9 mouse cellular contexts compared by ENCODE assay signal in genomic region chr19:5692086-5692912, GRCm38 (mm10). TPM values are rescaled to one million over a fixed set of nuclear protein-coding genes. Genes with fewer than 3 reads are reported as not detected.
DNase-seq lines count a peak whose midpoint lies in the region; ATAC-seq and TF ChIP-seq lines count a peak whose summit lies in the region.
"Had no signal": no experiment of that assay in that cellular context is flagged by ENCODE, and none has a peak within 500 bp of the region (broad histone marks: within the 10 kb centered on the region; RNA-seq: fewer than 3 reads in every experiment).

No protein-coding gene starts in this region.

- no peak for TF ChIP-seq CTCF in hindbrain, postnatal 0 days (IDR thresholded peaks at IDR 0.05; ENCODE audit: low read depth)

- H3K9ac ChIP-seq in forebrain, embryonic 16.5 days (replicated peaks; ENCODE audit: low read depth, low read length): 0 out of 2 replicates have a peak overlapping the region, but pooled peaks have one; percentile 10
- peak overlapping the region; percentile 49 for H3K9ac ChIP-seq in hindbrain, postnatal 0 days (replicated peaks; ENCODE audit: low read length)
- H3K9ac ChIP-seq in liver, embryonic 13.5 days: peak overlapping the region; percentile 94
- H3K9ac ChIP-seq in neural tube, embryonic 12.5 days: peak overlapping the region; percentile 89

- H3K9me3 ChIP-seq in forebrain, embryonic 16.5 days (ENCODE audit: control insufficient read depth, low read length): no peaks in the 10 kb centered on the region
- H3K9me3 ChIP-seq in hindbrain, postnatal 0 days (ENCODE audit: low read length): no peaks in the 10 kb centered on the region
- no peaks in the 10 kb centered on the region for H3K9me3 ChIP-seq in liver, embryonic 13.5 days (replicated peaks)
- H3K9me3 ChIP-seq in neural tube, embryonic 12.5 days: no peaks in the 10 kb centered on the region

- H3K4me3 ChIP-seq in forebrain, embryonic 16.5 days (replicated peaks; ENCODE audit: low read length): no peak overlapping the region
- no peak overlapping the region for H3K4me3 ChIP-seq in hindbrain, postnatal 0 days (ENCODE audit: low read length)
- H3K4me3 ChIP-seq in liver, embryonic 13.5 days (replicated peaks): peak overlapping the region; percentile 79
- H3K4me3 ChIP-seq in neural tube, embryonic 12.5 days: peak overlapping the region; percentile 21; the same call in 1 of the 2 replicates

- 67% methylated on average over 10 of the region's 10 CpGs for WGBS in forebrain, embryonic 16.5 days
- WGBS in hindbrain, postnatal 0 days: 56% methylated on average over 10 of the region's 10 CpGs
- WGBS in liver, embryonic 13.5 days (ENCODE audit: insufficient replicate concordance): 51% methylated on average over 10 of the region's 10 CpGs
- 71% methylated on average over 10 of the region's 10 CpGs for WGBS in neural tube, embryonic 12.5 days

- no peak overlapping the region for H3K4me2 ChIP-seq in forebrain, embryonic 16.5 days (ENCODE audit: low read length)
- peak overlapping the region; percentile 100 for H3K4me2 ChIP-seq in hindbrain, postnatal 0 days (ENCODE audit: low read depth, low read length)
- peak overlapping the region; percentile 99 for H3K4me2 ChIP-seq in liver, embryonic 13.5 days
- peak overlapping the region; percentile 100 for H3K4me2 ChIP-seq in neural tube, embryonic 12.5 days (replicated peaks)

- peaks cover 6% of the 10 kb centered on the region; the same call in 1 of the 2 replicates for H3K36me3 ChIP-seq in forebrain, embryonic 16.5 days (ENCODE audit: control insufficient read depth, insufficient read depth)
- peaks cover 5% of the 10 kb centered on the region for H3K36me3 ChIP-seq in hindbrain, postnatal 0 days (ENCODE audit: insufficient read depth, low read length)
- H3K36me3 ChIP-seq in liver, embryonic 13.5 days: peaks cover 70% of the 10 kb centered on the region
- H3K36me3 ChIP-seq in neural tube, embryonic 12.5 days: peaks cover 54% of the 10 kb centered on the region

- peak; percentile 48 for DNase-seq in cerebellum, adult 9-11 months
- DNase-seq in hindbrain, postnatal 0 days (ENCODE audit: low spot score): no peak
- no peak for DNase-seq in liver, embryonic 13.5 days
- no peak for DNase-seq in right cerebral cortex, postnatal 14 days
- no peak for DNase-seq in thymus, postnatal 4 days

- no peaks in the 10 kb centered on the region for H3K27me3 ChIP-seq in forebrain, embryonic 16.5 days (replicated peaks; ENCODE audit: control insufficient read depth, insufficient read depth, low read length)
- no peaks in the 10 kb centered on the region for H3K27me3 ChIP-seq in hindbrain, postnatal 0 days (ENCODE audit: insufficient read depth, low read length)
- H3K27me3 ChIP-seq in liver, embryonic 13.5 days: no peaks in the 10 kb centered on the region
- peaks cover 6% of the 10 kb centered on the region; the same call in 1 of the 2 replicates for H3K27me3 ChIP-seq in neural tube, embryonic 12.5 days (replicated peaks)

- H3K4me1 ChIP-seq in forebrain, embryonic 16.5 days (replicated peaks; ENCODE audit: control insufficient read depth, insufficient read depth, low read length): peaks cover 52% of the 10 kb centered on the region
- H3K4me1 ChIP-seq in hindbrain, postnatal 0 days (ENCODE audit: insufficient read depth, low read length): peaks cover 29% of the 10 kb centered on the region
- peaks cover 61% of the 10 kb centered on the region for H3K4me1 ChIP-seq in liver, embryonic 13.5 days (replicated peaks)
- peaks cover 54% of the 10 kb centered on the region for H3K4me1 ChIP-seq in neural tube, embryonic 12.5 days

- no peak overlapping the region for H3K27ac ChIP-seq in forebrain, embryonic 16.5 days (ENCODE audit: low read length)
- peak overlapping the region; percentile 56 for H3K27ac ChIP-seq in hindbrain, postnatal 0 days
- peak overlapping the region; percentile 93 for H3K27ac ChIP-seq in liver, embryonic 13.5 days
- H3K27ac ChIP-seq in neural tube, embryonic 12.5 days: no peak overlapping the region

- no peak for ATAC-seq in cerebellum, adult (ENCODE audit: insufficient number of reproducible peaks, low FRiP score, low TSS enrichment)
- no peak for ATAC-seq in forebrain, embryonic 16.5 days
- no peak for ATAC-seq in hindbrain, postnatal 0 days
- no peak for ATAC-seq in liver, embryonic 13.5 days (ENCODE audit: low read depth)
- ATAC-seq in neural tube, embryonic 12.5 days (ENCODE audit: low FRiP score, low read depth): no peak

RNA-seq across cellular contexts. Expression of gene Pcnx3, which starts 3.6 kb away (rescaled TPM):
- 24.1 and 28.7 TPM in 2 replicates for polyA plus RNA-seq in forebrain, embryonic 16.5 days (2015; fragmentation: Nextera tagmentation; extraction: Ambion mirVana)
- total RNA-seq in hindbrain, postnatal 0 days (2014; rRNA removed): 75.1 and 97.0 TPM in 2 replicates
- 16.8 and 17.2 TPM in 2 replicates for polyA plus RNA-seq in hindbrain, postnatal 0 days (2015; fragmentation: Nextera tagmentation; extraction: Ambion mirVana)
- polyA plus RNA-seq in liver, embryonic 13.5 days (2015; fragmentation: Nextera tagmentation; extraction: Ambion mirVana): 9.1 and 10.1 TPM in 2 replicates
- polyA plus RNA-seq in neural tube, embryonic 12.5 days (2016; fragmentation: Nextera tagmentation; extraction: Ambion mirVana): 30.3 and 32.4 TPM in 2 replicates

RNA-seq across cellular contexts. Expression of gene Map3k11, which starts 3.8 kb away (rescaled TPM):
- 10.0 and 10.7 TPM in 2 replicates for polyA plus RNA-seq in forebrain, embryonic 16.5 days (2015; fragmentation: Nextera tagmentation; extraction: Ambion mirVana)
- total RNA-seq in hindbrain, postnatal 0 days (2014; rRNA removed): 20.6 and 20.7 TPM in 2 replicates
- polyA plus RNA-seq in hindbrain, postnatal 0 days (2015; fragmentation: Nextera tagmentation; extraction: Ambion mirVana): 10.0 and 10.7 TPM in 2 replicates
- 13.8 and 15.9 TPM in 2 replicates for polyA plus RNA-seq in liver, embryonic 13.5 days (2015; fragmentation: Nextera tagmentation; extraction: Ambion mirVana)
- 22.4 and 28.9 TPM in 2 replicates for polyA plus RNA-seq in neural tube, embryonic 12.5 days (2016; fragmentation: Nextera tagmentation; extraction: Ambion mirVana)

RNA-seq across cellular contexts. Expression of gene Kcnk7, which starts 11.9 kb away (rescaled TPM):
- polyA plus RNA-seq in forebrain, embryonic 16.5 days (2015; fragmentation: Nextera tagmentation; extraction: Ambion mirVana): 0.24 and 0.48 TPM in 2 replicates
- total RNA-seq in hindbrain, postnatal 0 days (2014; rRNA removed): not detected in 2 replicates
- polyA plus RNA-seq in hindbrain, postnatal 0 days (2015; fragmentation: Nextera tagmentation; extraction: Ambion mirVana): 0.19 and 0.61 TPM in 2 replicates
- 0.21 and 0.46 TPM in 2 replicates for polyA plus RNA-seq in liver, embryonic 13.5 days (2015; fragmentation: Nextera tagmentation; extraction: Ambion mirVana)
- 0.19 TPM in 2 replicates for polyA plus RNA-seq in neural tube, embryonic 12.5 days (2016; fragmentation: Nextera tagmentation; extraction: Ambion mirVana)
- total RNA-seq: gastrocnemius, postnatal 36 days had no signal

RNA-seq across cellular contexts. Expression of gene Sipa1, which starts 28.8 kb away (rescaled TPM):
- 14.3 and 15.1 TPM in 2 replicates for polyA plus RNA-seq in forebrain, embryonic 16.5 days (2015; fragmentation: Nextera tagmentation; extraction: Ambion mirVana)
- 25.6 and 43.2 TPM in 2 replicates for total RNA-seq in hindbrain, postnatal 0 days (2014; rRNA removed)
- polyA plus RNA-seq in hindbrain, postnatal 0 days (2015; fragmentation: Nextera tagmentation; extraction: Ambion mirVana): 18.7 and 18.8 TPM in 2 replicates
- 23.3 and 24.6 TPM in 2 replicates for polyA plus RNA-seq in liver, embryonic 13.5 days (2015; fragmentation: Nextera tagmentation; extraction: Ambion mirVana)
- 24.8 and 25.7 TPM in 2 replicates for polyA plus RNA-seq in neural tube, embryonic 12.5 days (2016; fragmentation: Nextera tagmentation; extraction: Ambion mirVana)

RNA-seq across cellular contexts. Expression of gene Ehbp1l1, which starts 33.8 kb away (rescaled TPM):
- polyA plus RNA-seq in forebrain, embryonic 16.5 days (2015; fragmentation: Nextera tagmentation; extraction: Ambion mirVana): 12.0 and 20.0 TPM in 2 replicates
- total RNA-seq in hindbrain, postnatal 0 days (2014; rRNA removed): 16.6 and 19.7 TPM in 2 replicates
- 40.0 and 43.0 TPM in 2 replicates for polyA plus RNA-seq in hindbrain, postnatal 0 days (2015; fragmentation: Nextera tagmentation; extraction: Ambion mirVana)
- polyA plus RNA-seq in liver, embryonic 13.5 days (2015; fragmentation: Nextera tagmentation; extraction: Ambion mirVana): 105 and 111 TPM in 2 replicates
- polyA plus RNA-seq in neural tube, embryonic 12.5 days (2016; fragmentation: Nextera tagmentation; extraction: Ambion mirVana): 10.1 and 10.5 TPM in 2 replicates

Comparison
In these comparisons a context has a peak if more than half of its experiments do, and no peak if none do; other contexts are left out.
1. H3K27ac ChIP-seq: peak in hindbrain, postnatal 0 days (single experiment) and liver, embryonic 13.5 days (single experiment); none in forebrain, embryonic 16.5 days (single experiment) and neural tube, embryonic 12.5 days (single experiment).
2. H3K4me3 ChIP-seq: peak in liver, embryonic 13.5 days (single experiment) and neural tube, embryonic 12.5 days (single experiment); none in forebrain, embryonic 16.5 days (single experiment) and hindbrain, postnatal 0 days (single experiment).
3. H3K9ac ChIP-seq: peak in every context shown above with its lines; median percentile 94 in liver, embryonic 13.5 days; 89 in neural tube, embryonic 12.5 days; 49 in hindbrain, postnatal 0 days; 10 in forebrain, embryonic 16.5 days.